Mouse (Mus musculus) liver, adult (tissue): ENCODE data around the gene Vps26a.

Experiments used
- GATA4 ChIP-seq: IDR thresholded peaks from 2 replicates; pipeline ENCODE4 v1.6.1; 2014; ENCODE audit warnings: mild to moderate bottlenecking, low read length; ENCODE audit not compliant: insufficient replicate concordance

Gene Vps26a

DNA sequence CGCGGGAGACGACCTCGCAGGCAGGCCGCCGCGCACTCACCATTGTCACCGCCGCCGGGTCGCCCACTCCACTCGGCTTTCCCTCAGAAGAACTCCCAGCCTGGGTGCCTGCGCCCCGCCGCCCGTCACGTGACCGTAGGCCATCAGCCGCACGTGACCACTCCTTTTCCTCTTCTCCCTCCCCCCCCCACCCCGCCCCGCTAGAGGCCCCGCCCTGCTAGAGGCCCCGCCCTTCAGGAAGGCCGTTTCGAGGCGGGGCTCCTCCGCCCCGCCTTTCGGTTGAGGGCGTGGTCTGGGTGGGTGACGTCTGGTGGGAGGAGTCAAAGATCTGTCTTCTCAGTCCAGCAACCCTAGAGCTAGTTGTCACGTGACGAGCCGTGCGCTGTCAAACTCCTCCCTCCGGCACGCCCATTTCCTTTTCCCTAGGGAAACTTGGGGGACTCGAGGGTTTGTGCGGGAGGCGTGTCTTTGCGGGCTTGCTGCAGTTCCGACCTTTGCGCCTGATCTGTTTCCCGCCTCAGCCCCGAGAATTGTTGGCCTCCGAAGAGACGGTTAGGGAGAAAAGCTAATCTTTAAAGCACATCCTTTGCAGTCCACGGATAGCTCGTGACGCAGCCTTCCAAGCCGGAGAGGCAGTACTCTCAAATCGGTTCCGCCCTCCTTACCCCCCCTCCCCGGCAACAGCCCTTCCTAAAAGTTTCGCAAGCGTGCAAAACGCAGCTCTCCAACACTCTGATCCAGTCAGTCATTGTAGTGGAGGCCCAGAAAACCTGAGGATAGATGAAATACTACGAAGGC lies at the start of gene Vps26a:
TSS of gene Vps26a (minus strand) at position 188 of the 798 bp plus-strand sequence.
- peak; percentile 57; the same call in 1 of the 2 replicates for TF ChIP-seq GATA4

DNA sequence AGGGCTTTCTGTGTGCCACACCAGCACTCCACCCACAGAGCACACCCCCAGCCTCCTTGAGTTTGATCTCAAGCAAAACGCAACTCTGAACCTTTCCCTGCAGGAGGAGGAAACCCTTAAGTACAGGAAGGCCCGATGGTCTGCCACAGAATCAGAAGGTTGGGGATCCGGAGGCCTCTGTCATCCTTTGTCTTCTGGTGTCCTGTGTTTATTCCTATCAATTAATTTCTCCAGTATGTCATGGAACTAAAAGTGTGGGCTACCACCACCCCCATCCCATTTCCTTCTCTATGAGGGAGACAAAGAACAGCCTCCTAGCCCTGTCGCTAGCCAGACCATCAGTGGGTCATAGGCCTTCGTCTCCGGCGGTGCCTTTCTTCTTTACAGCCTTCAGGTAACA lies 47.9 kb upstream of the Vps26a start:
- no peak for TF ChIP-seq GATA4

DNA sequence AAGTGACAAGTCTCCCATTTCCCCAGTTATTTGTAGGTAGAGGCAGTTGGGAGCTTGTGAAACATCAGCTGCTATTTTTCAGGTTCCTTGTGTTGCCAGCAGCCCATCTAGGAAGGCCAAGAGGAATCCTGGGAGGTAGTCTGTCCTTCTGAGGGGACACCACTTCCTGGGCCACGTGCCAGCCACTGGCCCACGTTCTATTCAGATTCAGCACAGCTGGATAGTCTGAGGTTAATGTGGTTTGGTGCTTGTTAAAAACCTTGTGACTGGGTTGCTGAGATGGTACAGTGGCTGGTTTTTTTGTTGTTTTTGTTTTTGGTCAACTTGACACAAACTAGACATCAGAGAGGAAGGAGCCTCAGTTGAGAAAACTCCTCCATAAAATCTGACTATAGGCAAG lies 46.2 kb upstream of the Vps26a start:
- TF ChIP-seq GATA4, result no peak

DNA sequence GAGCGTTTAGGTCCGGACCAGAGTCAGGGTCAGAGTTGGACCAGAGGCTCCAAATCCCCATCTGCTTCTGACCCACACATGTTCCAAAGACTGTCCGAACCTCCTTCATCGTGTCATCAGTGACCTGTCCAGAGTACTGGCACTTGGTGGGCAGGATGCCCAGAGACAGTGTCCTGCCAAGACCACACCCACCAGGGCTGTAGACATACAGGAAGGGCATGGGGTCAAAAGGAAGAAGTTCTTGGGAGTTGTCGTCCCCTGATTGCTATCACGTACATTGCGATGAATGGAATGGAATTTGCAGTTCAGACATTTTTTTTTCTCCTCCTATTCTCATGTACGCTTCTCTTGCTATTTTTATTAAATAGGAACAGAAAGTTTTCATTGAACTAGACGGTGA lies 43.6 kb upstream of the Vps26a start:
- peak; percentile 88; the same call in 1 of the 2 replicates for TF ChIP-seq GATA4

DNA sequence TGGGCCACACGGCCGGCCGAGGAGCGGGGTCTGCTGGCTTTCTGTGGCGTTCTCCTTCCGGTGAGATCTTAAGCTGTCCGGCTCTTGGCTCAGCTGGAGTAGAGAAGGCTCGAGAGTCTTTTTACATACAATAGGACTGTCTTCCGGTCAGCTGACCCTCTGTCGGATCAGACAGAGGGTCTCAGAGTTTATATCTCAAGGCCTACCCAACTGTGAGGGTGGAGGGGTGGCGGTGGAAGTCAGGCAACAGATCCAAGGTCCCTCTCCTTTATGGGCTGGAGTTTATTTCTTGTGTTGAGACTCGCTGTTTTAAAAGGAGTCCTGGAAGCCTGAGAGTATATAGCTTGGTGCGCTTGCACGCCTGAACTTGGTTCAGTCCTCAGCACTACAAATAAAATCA lies 40.7 kb upstream of the Vps26a start, which contains the start of gene Srgn:
TSS of gene Srgn (minus strand) at position 101 of the 400 bp plus-strand sequence.
- no peak for TF ChIP-seq GATA4

DNA sequence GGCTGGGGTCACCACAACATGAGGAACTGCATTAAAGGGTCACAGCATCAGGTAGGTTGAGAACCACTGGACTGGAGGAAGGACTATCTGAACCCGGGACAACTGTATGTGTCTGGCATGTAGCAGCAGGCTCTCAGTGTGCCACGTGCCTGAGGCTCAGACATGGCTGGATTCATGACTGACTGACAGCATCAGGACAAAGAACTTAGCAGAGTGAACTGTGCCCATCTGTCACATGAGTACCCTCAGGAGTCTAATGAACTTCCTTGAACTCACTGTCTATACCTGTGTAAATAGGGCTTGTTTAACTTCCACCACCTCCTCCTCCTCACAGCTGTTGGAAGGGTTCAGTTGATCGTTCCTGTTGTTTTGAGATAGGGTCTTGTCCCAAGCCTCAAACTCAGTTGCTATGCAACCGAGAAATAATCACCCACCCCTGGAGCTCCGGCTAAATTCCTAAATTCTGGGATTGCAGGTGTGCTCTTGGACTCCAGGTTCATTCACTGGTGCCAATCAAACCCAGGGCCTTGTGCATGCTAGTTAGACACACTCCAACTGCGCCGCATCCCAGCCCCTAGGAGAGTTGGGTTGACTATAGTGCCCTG lies 35.8 kb upstream of the Vps26a start:
- TF ChIP-seq GATA4, result no peak

DNA sequence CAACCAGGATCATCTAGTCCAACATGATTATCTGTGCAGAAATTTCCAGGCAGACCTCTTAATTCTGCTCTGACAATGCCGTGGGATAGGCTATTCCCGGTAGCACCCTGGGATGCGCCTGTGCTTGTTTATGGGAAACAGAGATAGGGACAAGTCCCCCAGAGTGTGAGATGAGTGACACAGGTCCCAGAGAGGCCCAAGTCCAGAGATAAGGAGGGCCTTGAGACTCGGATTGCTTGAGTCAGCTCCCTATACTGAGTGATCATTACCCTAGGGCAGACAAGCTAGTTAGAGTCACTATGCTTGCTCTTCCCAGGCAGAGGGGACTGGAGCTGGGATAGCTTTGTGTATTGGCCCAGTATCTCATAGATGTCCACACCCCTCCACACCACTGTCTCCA lies 35.2 kb upstream of the Vps26a start:
- TF ChIP-seq GATA4, result no peak

DNA sequence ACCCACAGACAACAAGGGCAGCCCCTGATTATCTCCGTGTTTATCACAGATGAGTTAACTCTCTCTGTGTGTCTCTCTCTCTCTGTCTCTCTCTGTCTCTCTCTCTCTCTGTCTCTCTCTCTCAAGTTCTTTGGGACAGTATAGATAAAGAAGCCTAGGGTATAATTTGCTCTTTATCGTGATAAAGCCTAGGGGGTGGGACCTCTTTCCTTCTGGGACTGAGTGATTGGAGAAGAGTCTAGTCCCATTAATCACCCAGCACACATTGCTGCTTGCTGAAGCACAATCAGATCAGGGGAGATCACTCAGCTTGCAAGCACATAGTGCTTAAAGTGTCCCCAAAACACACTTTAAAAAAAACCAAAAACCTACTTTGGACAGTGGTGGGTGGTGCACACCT lies 34.3 kb upstream of the Vps26a start:
- TF ChIP-seq GATA4, result no peak

DNA sequence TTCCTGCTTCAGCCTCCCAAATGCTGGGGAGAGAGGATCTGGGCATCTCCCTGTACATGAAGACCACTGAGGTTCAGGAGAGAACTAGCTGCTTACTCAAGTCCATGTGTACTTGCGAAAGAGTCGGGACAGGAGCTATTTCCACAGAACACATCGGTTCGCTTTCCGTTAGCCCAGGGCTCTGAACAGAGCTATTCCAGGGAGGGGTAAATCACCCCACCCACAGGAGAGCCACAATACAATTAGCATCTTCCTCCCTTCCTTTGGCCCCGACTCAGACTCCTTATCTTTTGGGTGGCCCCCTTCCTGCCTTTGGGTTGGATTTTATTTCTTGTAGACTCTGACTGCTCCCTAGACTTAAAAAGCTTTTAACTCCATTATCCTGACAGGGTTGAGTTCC lies 30.9 kb upstream of the Vps26a start:
- TF ChIP-seq GATA4, result no peak

DNA sequence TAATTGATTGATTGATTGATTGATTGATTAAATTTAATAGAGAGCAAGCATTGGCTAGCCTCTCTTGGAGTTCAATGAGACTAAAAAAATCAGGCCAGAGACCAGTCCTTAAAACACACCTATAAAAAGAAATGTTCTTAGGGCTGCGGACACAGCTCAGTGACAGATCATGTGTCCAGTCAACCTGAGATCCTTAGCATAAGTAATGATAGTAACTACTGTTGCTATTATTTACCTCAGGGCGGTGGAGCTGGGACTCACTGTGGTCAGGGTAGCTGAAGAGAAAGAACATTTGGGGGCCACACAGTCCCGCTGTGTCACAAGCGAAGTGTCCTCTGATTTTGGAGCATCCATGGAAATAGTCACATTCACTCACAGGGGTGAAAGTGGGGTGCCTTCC lies 26.2 kb upstream of the Vps26a start:
- TF ChIP-seq GATA4, result no peak

DNA sequence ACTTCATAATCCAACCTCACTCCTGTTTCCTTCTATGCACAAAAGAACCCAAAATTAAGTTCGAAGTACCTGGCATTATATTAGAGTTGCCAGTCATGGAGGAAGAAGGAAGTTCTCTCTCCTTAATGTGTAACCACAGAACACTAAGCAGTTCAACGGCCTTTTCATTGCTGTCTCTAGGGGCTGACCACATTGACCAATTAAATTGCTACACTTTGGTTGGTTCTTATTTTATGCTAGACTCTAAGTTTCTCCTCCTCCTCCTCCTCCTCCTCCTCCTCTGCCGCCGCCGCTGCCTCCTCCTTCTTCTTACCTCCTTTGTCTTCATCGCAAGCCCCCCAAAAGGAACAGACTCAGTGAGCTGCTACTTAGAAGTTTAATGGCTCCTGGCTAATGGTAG lies 24.9 kb upstream of the Vps26a start:
- no peak for TF ChIP-seq GATA4

DNA sequence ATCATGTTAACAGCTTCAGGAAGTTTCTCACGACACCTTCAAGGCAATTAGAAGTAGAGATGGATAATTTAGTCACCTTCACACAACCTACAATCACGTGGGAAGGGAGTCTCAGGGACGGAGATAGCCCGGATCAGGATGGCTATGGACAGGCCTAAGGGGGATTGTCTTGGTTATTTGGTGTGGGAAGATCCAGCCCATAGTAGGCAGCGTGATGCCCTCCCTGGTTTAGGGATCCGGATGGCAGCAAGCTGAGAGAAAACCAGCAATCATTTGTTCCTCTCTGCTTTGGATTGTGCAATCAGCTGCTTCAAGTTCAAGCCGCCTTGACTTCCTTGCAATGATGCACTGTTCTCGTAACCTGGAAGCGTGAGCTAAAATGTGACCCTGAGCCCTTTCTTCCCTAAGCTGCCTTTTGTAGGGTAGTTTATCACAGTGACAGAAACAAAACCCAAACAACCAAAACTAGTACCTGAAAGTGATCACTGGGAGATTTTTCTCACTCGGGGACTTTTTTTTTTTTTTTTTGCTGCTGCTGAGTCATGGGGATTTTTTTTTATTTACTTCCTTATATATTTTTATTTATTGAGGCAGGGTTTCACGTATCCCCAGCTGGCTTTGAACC lies 22.5 kb upstream of the Vps26a start:
- TF ChIP-seq GATA4, result no peak

DNA sequence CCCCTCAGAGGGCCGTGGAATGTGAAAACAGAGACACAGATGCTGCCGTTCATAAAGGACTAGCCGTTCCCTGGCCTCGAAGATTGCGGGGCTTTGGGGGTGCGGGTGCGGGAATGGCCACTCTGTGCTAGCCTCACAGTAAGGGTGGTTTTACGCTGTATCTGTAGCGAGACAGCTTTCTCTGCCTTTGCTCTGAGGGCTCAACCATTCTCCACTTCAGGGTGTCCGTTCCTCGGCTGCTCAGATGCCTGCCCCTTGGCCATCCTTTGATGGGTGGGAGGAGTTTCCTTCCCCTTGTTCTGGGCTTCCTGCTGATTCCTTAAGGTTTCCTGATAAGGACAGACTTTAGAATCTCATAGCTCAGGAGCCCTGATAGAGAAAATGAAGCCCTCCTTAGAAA lies 21.9 kb upstream of the Vps26a start:
- TF ChIP-seq GATA4, result peak; percentile 88

DNA sequence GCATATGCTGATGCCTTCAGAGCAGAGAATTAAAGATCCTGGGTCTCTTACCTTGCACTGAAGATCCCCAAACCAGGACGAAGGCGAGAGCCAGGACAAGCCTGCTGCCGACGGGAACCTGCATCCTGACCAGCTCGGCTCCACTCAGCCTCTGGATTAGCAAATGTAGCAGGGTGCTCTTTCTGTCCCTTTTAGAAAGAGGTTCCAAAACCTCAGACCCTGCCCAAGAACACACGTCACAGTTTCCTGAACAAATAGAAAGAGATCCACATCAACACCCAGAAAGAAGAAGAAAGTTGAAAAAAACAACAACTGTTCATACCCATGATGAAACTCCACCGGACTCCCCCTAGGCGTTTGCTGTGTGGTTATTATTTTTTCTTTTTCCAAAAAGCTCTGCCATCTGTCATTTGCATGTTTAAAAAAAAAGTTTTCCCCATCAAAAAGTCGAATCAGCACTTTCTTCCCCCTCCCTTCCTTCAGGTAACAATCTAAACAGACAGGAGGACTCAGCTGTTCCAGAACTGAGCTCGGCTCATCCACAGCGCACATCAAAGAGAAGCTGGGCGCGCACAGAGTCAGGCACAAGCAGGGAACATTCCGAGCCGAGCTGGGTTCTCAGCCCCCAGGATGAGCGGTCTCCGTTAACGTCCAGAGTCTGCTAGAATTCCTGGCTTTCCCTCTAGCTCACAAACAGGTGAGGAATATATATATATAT lies 21.1 kb upstream of the Vps26a start:
- TF ChIP-seq GATA4, result no peak

DNA sequence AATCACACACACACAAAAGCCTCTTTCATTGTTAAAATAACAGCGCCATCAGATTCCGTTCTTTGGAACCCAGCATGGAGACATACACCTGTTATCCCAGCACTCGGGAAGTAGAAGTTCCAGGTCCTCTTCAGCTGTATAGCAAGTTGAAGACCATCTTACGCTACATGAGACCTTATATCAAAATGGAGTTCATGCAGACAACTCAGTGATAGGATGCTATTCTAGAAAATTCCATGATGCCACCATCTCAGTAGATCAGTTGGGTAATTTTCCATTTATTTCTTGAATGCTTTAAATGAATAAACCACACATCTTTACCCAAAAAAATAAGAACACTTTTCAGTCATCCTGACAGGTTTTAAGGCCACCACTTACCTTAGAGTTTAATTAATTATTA lies 20.5 kb upstream of the Vps26a start:
- TF ChIP-seq GATA4, result no peak
